Mouse (Mus musculus) limb, embryonic 12.5 days (tissue): ENCODE results near the gene Gabrq. TPM values are rescaled to one million over a fixed set of nuclear protein-coding genes. Genes with fewer than 3 reads are reported as not detected.

ENCODE experiments used
- ATAC-seq: fragments of 200-750 bp; cut with Nextera tagmentation; 2 replicates; pipeline ENCODE4 v1.8.0; 2017; ENCODE audit warnings: low read depth, moderate TSS enrichment; ENCODE audit not compliant: insufficient number of reproducible peaks, insufficient read depth, low FRiP score, low TSS enrichment
- H3K27ac ChIP-seq: fragments of 300-500 bp; sonication (generic); 2 replicates; pipeline ENCODE4 v1.5.1; 2016; ENCODE audit warnings: mild to moderate bottlenecking, moderate library complexity
- H3K27me3 ChIP-seq: fragments of 300-500 bp; sonication (generic); 2 replicates; pipeline ENCODE4 v1.6.1; 2016; ENCODE audit warnings: mild to moderate bottlenecking, moderate library complexity
- H3K36me3 ChIP-seq: fragments of 300-500 bp; sonication (generic); 2 replicates; pipeline ENCODE4 v1.6.1; 2016; ENCODE audit warnings: mild to moderate bottlenecking, moderate library complexity
- H3K4me1 ChIP-seq: fragments of 300-500 bp; sonication (generic); replicated peaks from 2 replicates; pipeline ENCODE4 v1.6.1; 2016
- H3K4me2 ChIP-seq: fragments of 300-500 bp; sonication (generic); 2 replicates; pipeline ENCODE4 v1.6.1; 2016; ENCODE audit warnings: mild to moderate bottlenecking, moderate library complexity
- H3K4me3 ChIP-seq: fragments of 300-500 bp; sonication (generic); replicated peaks from 2 replicates; pipeline ENCODE4 v1.5.1; 2016; ENCODE audit warnings: mild to moderate bottlenecking
- H3K9ac ChIP-seq: fragments of 300-500 bp; sonication (generic); replicated peaks from 2 replicates; pipeline ENCODE4 v1.6.1; 2016; ENCODE audit warnings: mild to moderate bottlenecking, moderate library complexity
- H3K9me3 ChIP-seq: fragments of 300-500 bp; sonication (generic); 2 replicates; pipeline ENCODE4 v1.6.1; 2016; ENCODE audit warnings: mild to moderate bottlenecking, moderate library complexity
- WGBS: fragments of 180-500 bp; shearing (Covaris S2); methylation state at CpG from one replicate; pipeline ENCODE4 v1.1.7; 2016; 5-methylcytosine and 5-hydroxymethylcytosine counted together
- polyA plus RNA-seq: library from polyadenylated mRNA; unstranded; fragments of >200 nt; fragmentation: Nextera tagmentation; extraction: Ambion mirVana; gene quantifications from 2 replicates; pipeline ENCODE4 v1.2.1, GENCODE M21; 2016

Gabrq gene
- 0.09 TPM in 1 of 2 replicates, not detected in the other for polyA plus RNA-seq

DNA sequence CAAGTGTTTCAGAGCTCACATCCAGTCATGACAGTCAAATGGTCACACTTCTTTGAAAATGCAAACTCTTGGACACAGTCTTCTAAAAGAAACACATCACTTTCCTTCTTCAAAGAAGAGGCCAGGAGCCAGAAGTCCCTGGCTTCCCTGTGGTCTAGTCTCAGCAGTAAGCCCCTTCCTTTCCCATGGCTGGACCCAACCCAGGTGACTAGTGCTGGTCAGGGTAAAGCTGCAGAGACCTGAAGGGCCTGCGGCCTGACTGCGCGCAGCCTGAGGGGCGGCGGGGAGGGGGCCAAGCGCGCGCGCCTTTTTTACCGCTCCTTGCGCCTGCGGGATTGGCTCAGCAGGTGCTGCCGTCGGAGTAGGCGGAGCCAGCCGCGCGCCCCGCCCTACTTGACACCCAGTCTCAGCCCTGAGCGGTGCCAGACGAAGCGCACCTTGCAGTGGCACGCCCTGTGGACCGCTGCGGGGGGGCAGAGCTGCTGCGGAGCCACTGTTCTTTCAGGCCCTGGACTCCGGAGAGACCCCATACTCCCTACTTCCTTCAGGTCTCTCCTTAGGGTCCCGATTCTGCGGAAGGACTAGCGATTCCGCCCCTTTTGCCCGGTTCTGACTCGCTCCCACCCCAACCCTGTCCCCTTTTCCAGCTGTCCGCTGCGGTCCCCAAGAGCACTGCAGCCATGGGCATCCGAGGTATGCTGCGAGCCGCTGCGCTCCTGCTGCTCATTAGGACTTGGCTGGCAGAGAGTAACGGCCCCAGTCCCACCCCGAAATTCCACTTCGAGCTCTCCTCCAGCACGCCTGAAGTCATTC lies at the start of gene Gabrq:
Gene Gabrq (plus strand): TSS at position 403 of the 813 bp plus-strand sequence.
- no peaks in the 10 kb centered on the region for H3K4me1 ChIP-seq
- no peak within 1 kb of the TSS for H3K27ac ChIP-seq
- H3K9me3 ChIP-seq, result no peaks in the 10 kb centered on the region
- peak; percentile 78 for ATAC-seq
- H3K4me3 ChIP-seq, result peak within 1 kb of the TSS; percentile 33
- 25% methylated on average over 38 of the region's 43 CpGs for WGBS
- H3K4me2 ChIP-seq, result peak within 1 kb of the TSS; percentile 60
- peaks cover 41% of the 10 kb centered on the region for H3K27me3 ChIP-seq
- no peaks in the 10 kb centered on the region for H3K36me3 ChIP-seq
- H3K9ac ChIP-seq, result no peak within 1 kb of the TSS

DNA sequence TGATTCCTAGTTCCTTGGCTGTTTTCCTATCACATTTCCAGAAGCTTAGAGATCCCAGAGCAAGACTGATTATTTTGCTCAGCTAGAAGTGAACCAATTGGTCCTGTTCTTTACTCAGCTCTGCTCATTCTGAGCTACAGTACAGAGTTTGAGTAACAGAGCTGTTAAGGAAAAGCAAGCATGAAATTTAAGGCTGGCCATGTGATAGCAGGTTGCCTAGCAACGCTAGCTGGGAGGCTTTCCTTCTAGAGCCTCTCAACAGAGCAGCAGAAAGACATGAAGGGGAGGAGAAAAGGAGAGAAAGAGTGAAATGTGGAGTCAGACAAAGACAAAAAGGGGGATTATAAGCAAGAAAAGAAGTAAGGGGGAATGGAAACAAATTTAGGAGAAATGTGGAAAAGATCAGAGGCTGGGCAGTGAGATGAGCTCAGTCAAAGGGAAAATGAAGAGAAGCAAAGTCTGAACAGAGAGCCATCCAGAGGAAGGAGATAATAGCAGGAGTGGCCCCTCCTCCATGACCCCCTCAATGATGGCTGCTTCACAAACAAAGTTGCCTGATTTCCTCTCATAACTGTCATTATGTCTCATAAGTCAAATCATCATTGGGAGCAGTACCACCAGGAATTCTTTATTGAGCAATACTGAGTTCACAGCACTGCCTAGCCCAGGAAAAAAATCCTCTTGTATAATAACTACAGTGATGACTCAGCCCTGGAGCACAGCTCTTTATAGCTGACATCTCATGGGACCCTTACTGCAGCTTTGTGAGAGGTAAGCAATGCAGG lies 36.0 kb upstream of the Gabrq start:
- WGBS, result 26% methylated on average over 1 of the region's 1 CpGs
- no peaks in the 10 kb centered on the region for H3K36me3 ChIP-seq
- H3K9me3 ChIP-seq, result no peaks in the 10 kb centered on the region
- no peak for ATAC-seq
- no peaks in the 10 kb centered on the region for H3K4me1 ChIP-seq
- no peaks in the 10 kb centered on the region for H3K27me3 ChIP-seq
- no peak overlapping the region for H3K9ac ChIP-seq
- no peak overlapping the region for H3K4me3 ChIP-seq
- H3K27ac ChIP-seq, result no peak overlapping the region
- H3K4me2 ChIP-seq, result no peak overlapping the region

DNA sequence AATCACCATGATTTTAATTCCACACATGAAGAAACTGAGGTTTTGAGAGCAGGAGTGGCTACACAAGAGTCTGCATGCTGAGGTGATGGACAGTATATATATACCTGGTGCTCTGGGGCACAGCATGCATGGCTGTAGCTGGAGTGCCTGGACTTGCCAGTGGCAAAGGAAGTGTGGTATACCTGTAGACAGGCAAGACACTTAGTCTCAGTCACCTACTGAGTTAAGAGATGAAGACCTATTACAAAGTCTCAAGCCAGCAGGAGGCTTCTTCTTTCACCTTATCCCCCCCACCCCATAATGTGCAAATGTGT lies 35.5 kb upstream of the Gabrq start:
- no peaks in the 10 kb centered on the region for H3K9me3 ChIP-seq
- no peak for ATAC-seq
- H3K4me3 ChIP-seq, result no peak overlapping the region
- H3K27ac ChIP-seq, result no peak overlapping the region
- H3K4me2 ChIP-seq, result no peak overlapping the region
- no peaks in the 10 kb centered on the region for H3K36me3 ChIP-seq
- H3K4me1 ChIP-seq, result no peaks in the 10 kb centered on the region
- H3K27me3 ChIP-seq, result no peaks in the 10 kb centered on the region
- H3K9ac ChIP-seq, result no peak overlapping the region

DNA sequence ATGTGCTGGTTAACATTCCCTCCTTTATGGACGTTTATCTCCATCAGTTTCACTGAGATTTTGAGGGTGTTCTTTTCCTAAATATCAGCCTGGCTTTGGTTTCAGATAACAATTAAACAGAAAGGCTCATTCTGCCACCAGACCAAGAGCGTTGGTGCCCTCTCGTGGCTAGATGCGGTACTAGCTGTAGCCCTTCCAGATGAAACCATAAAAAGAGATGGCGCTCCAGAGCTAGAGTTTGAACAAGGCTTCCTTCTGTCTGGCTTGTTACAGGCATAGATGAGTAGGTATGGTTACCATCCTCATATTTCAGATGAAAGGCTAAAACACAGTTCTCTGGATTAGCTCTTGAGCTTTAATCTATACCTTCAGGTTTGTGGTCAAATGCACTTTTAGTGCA lies 5.4 kb upstream of the Gabrq start:
- H3K27ac ChIP-seq, result no peak overlapping the region
- H3K4me2 ChIP-seq, result no peak overlapping the region
- H3K4me1 ChIP-seq, result no peaks in the 10 kb centered on the region
- 7% methylated on average over 5 of the region's 5 CpGs for WGBS
- no peaks in the 10 kb centered on the region for H3K36me3 ChIP-seq
- no peaks in the 10 kb centered on the region for H3K9me3 ChIP-seq
- H3K9ac ChIP-seq, result no peak overlapping the region
- ATAC-seq, result no peak
- peaks cover 8% of the 10 kb centered on the region for H3K27me3 ChIP-seq
- H3K4me3 ChIP-seq, result no peak overlapping the region

DNA sequence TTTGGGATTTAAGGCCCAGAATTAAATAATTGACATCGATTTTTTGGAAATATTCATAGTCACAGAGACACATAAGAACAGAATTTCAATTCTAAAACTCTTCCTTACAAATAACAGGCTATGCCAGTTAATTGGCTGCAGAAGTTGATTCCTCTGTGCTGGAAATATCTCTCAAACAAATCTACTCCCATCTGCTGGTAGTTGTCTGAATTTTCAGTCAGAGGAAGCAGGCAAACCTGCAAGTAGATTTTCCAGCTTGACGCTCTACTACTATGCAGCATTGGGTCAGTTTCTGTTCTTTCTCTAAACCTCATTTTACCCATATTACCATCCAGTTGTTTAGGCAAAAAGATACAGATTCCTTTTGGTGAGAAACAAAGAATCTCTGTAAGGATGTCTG lies 1.7 kb upstream of the Gabrq start:
- no peak for ATAC-seq
- Histone ChIP-seq H3K9ac (no peak overlapping the region), H3K9me3 (no peaks in the 10 kb centered on the region), H3K36me3 (no peaks in the 10 kb centered on the region), H3K27ac (no peak overlapping the region), H3K4me1 (no peaks in the 10 kb centered on the region), H3K4me3 (no peak overlapping the region), H3K4me2 (no peak overlapping the region), H3K27me3 (peaks cover 34% of the 10 kb centered on the region)
- 70% methylated on average over 2 of the region's 2 CpGs for WGBS

DNA sequence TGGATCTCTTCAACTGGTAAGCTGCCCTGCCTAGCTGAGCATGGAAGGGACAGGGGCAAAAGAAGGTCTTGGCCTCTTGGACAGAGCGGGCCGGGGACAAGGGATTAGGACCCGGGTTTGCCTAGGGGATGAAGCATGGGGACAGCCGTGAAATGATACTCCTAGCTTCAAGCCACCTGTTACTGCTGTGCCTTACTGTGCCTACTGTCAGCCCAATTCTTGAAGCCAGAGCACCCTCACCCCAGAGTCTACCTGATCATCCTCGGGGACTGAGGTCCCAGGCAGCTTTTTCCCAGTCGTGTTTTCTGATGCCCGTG lies 569 bp downstream of the Gabrq start:
- H3K4me2 ChIP-seq, result peak overlapping the region; percentile 60
- no peaks in the 10 kb centered on the region for H3K9me3 ChIP-seq
- H3K4me3 ChIP-seq, result peak overlapping the region; percentile 33
- WGBS, result 46% methylated on average over 7 of the region's 7 CpGs
- H3K36me3 ChIP-seq, result no peaks in the 10 kb centered on the region
- H3K4me1 ChIP-seq, result no peaks in the 10 kb centered on the region
- H3K9ac ChIP-seq, result no peak overlapping the region
- peak; percentile 52; the same call in 1 of the 2 replicates for ATAC-seq
- no peak overlapping the region for H3K27ac ChIP-seq
- H3K27me3 ChIP-seq, result peaks cover 41% of the 10 kb centered on the region

Other genes starting within 250 kb of the Gabrq start
- gene Gabra3, start 168.3 kb upstream of the Gabrq start, polyA plus RNA-seq, result 1.4 TPM in 2 replicates
- 82.8 and 85.6 TPM in 2 replicates for gene Cetn2, start 93.2 kb downstream of the Gabrq start, polyA plus RNA-seq
- 22.5 and 24.3 TPM in 2 replicates for gene Nsdhl, start 93.4 kb downstream of the Gabrq start, polyA plus RNA-seq
- 7.9 and 9.4 TPM in 2 replicates for gene Zfp185, start 162.2 kb downstream of the Gabrq start, polyA plus RNA-seq
- 0.09 and 0.15 TPM in 2 replicates for gene Pnma5, start 211.9 kb downstream of the Gabrq start, polyA plus RNA-seq
- 0.26 and 0.27 TPM in 2 replicates for gene Pnma3, start 239.6 kb downstream of the Gabrq start, polyA plus RNA-seq